Mouse (Mus musculus): ENCODE measurements around the gene Ddr1.

The Ddr1 gene

GRCm38 (mm10) chr17:35720340-35720727 lies 15.9 kb upstream of the Ddr1 start:
- no peak for DNase-seq (ENCODE audit: low read depth)

DNA sequence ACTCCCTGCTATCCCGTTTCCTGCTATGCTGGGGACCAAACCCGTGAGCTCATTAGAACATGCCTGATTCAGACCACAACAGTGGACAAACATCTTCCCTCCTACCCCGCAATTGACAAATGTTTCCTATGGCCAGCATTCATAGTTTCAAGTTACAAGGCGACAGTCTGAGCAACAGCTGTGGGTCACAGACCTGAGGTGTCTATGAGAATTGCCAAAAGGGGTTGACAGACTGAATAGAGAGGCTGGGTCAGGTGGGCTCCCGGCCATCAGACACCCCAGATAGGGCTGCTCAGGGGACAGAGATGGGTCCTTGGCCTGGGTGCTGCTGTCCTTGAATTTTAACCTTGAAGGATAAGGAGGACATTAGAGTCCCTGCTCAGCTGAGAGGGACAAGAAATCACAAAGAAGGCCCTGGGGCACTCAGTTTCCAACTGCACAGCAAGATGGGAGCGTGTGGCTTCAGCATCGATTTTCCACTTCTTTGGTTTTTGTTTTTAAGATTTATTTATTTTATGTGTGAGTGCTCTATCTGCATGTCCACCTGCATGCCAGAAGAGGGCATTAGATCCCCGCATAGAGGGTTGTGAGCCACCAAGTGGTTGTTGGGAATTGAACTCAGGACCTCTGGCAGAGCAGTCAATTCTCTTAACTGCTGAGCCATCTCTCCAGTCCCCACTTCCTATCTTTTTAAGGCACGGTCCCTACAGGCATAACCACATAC lies 15.4 kb upstream of the Ddr1 start:
- no peak for DNase-seq (ENCODE audit: low read depth)

GRCm38 (mm10) chr17:35717080-35717479 lies 12.7 kb upstream of the Ddr1 start:
- DNase-seq (ENCODE audit: low read depth), result no peak

DNA sequence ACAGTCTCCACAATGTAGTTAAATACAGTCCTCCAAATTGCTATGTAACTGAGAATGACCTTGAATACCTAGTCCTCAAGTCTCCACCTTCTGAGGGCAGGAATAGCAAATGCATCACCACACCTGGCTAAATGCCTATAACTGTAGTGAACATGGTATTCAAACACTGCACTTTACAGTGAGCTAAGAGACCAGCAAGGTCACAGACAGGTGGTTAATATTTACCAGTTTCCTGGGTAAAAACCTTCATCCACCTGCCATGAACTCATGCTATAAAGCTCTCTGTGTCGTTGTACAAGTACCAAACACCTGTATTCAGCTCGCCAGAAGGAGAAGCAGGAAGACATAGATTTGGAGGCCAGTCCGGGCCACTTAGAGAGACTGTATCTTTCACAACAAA lies 11.7 kb upstream of the Ddr1 start:
- DNase-seq (ENCODE audit: low read depth), result no peak

- no peak for DNase-seq (ENCODE audit: low read depth)
These were observed 6.4 kb upstream of the Ddr1 start for GRCm38 (mm10) chr17:35710705-35711347.

GRCm38 (mm10) chr17:35708611-35709010 lies 4.2 kb upstream of the Ddr1 start:
- DNase-seq (ENCODE audit: low read depth), result no peak

DNA sequence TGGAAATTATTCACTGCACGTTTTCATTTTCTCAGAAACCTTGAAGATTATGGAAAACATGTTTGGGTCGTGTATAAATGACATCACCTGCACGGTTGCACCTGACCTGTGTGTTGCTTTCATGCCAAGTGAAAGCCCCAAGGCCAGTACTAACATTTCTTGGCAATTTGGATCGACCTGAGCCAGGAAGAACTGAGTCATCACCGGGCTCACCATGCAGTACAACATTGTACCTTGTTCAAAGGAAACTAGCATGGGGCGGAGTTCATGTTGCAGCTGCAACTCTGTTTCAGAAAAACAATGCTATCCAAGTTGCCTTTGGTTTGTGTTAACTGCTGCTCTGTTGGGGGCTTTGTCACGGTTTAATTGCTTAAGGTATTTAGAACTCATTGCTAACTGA lies 3.5 kb upstream of the Ddr1 start:
- no peak for DNase-seq (ENCODE audit: low read depth)

DNA sequence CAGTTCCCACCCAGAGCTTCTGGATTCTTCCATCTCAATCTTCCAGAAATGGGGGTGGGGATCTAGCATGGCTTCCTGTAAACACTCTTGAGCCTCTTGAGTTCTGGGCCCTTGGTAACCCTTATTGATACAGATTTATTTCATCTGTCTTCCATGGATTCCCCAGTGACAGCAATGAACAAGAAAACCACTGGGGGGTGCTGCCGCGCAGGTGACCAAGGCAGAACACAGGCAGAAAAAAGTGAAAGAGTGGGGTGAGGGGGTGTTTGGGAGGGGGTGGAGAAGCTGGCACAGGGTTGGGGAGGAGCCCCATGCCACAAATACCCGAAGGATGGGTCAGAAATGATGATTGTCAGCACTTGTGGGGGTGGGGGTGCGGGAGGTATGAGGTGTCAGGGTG lies 1.4 kb upstream of the Ddr1 start:
- DNase-seq (ENCODE audit: low read depth), result no peak

GRCm38 (mm10) chr17:35703751-35704271 lies 610 bp downstream of the Ddr1 start:
- no peak for DNase-seq (ENCODE audit: low read depth)

DNA sequence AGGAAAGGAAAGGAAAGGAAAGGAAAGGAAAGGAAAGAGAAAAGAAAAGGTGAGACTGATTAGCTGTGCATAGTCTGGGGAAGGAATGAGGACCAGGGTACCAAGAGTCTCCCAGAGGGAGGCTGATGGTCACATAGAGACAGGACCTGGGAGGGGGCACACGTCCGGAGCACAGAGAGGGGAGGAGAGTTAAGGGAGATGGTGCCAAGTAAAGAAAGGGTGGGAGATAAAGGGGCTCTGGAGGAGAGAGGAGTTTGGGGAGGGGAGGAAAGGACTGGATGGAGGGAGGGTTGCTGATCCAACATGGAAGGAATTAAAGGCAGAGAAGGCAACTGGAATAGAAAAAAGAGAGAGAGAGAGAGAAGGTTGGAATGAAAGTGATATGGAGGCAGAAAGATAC lies 1.4 kb downstream of the Ddr1 start:
- no peak for DNase-seq (ENCODE audit: low read depth)

- no peak for DNase-seq (ENCODE audit: low read depth)
These were observed 1.8 kb downstream of the Ddr1 start for GRCm38 (mm10) chr17:35702605-35703004.

GRCm38 (mm10) chr17:35701978-35702461 lies 2.4 kb downstream of the Ddr1 start:
- DNase-seq (ENCODE audit: low read depth), result no peak

GRCm38 (mm10) chr17:35701203-35701977 lies 3.0 kb downstream of the Ddr1 start:
- DNase-seq (ENCODE audit: low read depth), result no peak

- no peak for DNase-seq (ENCODE audit: low read depth)
These were observed 4.0 kb downstream of the Ddr1 start for GRCm38 (mm10) chr17:35700371-35700961.

- DNase-seq (ENCODE audit: low read depth), result no peak
These were observed 4.5 kb downstream of the Ddr1 start for GRCm38 (mm10) chr17:35699919-35700318.

- no peak for DNase-seq (ENCODE audit: low read depth)
These were observed 5.9 kb downstream of the Ddr1 start for GRCm38 (mm10) chr17:35698501-35698883.

- DNase-seq (ENCODE audit: low read depth), result no peak
These were observed 6.5 kb downstream of the Ddr1 start for GRCm38 (mm10) chr17:35697759-35698500.

DNA sequence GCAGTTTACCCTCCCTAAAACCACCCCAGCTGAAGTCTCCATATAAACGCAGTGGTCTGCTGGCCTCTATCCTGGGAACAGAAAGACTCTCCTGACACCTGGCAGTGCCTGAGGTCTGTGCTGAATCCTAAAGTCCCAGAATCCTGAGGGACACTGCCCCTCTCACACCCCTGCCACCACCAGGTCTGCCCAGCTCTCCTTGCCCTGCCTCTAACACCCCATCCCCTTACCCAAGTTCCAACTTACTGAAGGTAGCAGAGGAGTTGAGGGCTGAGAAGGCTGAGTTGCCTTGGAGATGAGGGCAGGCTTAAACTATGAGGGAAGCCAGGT lies 7.0 kb downstream of the Ddr1 start:
- DNase-seq (ENCODE audit: low read depth), result no peak

DNA sequence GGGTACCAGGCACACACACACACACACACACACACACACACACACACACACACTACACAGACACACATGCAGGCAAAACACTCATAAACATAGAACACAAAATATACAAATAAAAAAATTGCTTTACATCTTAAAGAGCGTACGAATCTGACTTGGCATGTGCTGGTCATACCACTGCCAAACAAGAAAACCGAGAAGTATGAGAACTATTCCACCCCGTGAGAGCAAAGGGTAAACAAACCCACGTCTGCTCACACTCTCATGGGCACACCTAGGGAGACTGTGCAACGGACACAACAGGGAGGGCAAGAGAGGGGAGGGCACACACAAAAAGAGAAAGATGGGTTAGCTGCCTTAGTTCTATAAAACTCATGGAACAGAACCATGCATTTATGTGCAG lies 7.7 kb downstream of the Ddr1 start:
- DNase-seq (ENCODE audit: low read depth), result no peak

DNA sequence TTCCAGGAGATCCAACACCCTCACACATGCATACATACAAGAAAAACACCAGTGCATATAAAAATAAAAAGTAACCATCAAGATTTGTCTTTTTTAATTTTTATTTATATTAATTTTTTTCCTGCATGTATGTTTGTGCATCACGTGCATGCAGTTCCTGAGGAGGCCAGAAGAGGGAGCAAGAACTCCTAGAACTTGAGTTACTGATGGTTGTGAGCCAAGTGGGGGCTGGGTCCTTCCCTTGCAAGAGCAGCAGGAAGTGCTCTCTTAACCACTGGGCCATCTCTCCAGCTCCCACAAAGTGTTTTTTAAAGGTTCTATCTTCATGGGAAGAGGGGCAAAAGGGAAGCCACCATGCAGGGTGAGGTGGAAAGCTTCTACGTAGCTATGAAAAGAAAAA lies 9.1 kb downstream of the Ddr1 start:
- DNase-seq (ENCODE audit: low read depth), result no peak

DNA sequence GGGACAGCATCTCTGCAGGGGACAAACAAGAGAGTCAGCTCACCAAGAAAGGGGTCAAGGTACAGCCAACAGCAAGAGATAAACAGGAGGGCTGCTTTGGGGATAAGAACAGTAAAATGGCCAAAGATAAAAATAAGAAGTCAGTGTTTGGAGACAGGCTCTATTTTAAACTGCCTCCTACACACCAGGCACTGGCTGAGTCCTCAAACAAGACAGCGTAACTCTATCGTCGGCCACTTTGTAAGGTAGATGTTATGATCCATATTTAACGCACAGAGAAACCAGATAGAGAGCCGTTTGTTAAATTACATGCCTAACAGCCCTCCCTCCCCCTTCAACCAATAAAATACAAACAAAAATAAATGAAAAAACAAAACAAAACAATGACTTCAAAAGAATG lies 10.5 kb downstream of the Ddr1 start:
- no peak for DNase-seq (ENCODE audit: low read depth)

DNA sequence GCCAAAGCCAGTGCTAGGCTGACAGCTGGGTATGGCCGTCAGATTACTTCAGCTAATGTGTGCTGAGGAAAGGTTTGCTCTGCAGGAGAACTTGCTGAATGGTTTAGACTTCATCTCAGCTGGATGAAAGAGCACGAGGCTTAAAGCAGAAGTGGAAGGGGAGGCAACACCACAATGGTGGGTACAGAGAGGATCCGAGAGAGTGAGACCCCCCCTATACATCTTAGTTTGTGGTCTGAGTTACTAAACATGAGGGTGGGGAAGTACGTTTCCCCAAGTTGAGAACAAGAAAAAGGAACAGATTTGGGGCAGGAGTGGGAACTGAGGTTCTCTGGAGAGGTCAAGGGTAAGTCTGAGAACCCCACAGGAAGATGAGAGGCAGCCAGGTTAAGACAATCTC lies 12.1 kb downstream of the Ddr1 start:
- no peak for DNase-seq (ENCODE audit: low read depth)
